Mouse (Mus musculus) neural tube, embryonic 15.5 days (tissue): ENCODE data around the gene Ccdc157. TPM values are rescaled to one million over a fixed set of nuclear protein-coding genes. Genes with fewer than 3 reads are reported as not detected.
"Not testable (repeated sequence)": the region's sequence is repeated elsewhere in the genome, so short reads cannot be mapped to it uniquely, and the experiment has no call there.

Experiments
- ATAC-seq: fragments of 200-750 bp; cut with Nextera tagmentation; 2 replicates; pipeline ENCODE4 v1.8.0; 2017; ENCODE audit warnings: mild to moderate bottlenecking, moderate TSS enrichment, moderate library complexity; ENCODE audit not compliant: low FRiP score
- H3K27ac ChIP-seq: fragments of 300-500 bp; sonication (generic); replicated peaks from 2 replicates; pipeline ENCODE4 v1.5.1; 2015; ENCODE audit warnings: mild to moderate bottlenecking, inconsistent platforms
- H3K27me3 ChIP-seq: fragments of 300-500 bp; sonication (generic); replicated peaks from 2 replicates; pipeline ENCODE4 v1.6.1; 2015; ENCODE audit warnings: inconsistent platforms
- H3K36me3 ChIP-seq: fragments of 300-500 bp; sonication (generic); 2 replicates; pipeline ENCODE4 v1.6.1; 2015; ENCODE audit warnings: inconsistent platforms
- H3K4me1 ChIP-seq: fragments of 300-500 bp; sonication (generic); 2 replicates; pipeline ENCODE4 v1.6.1; 2015; ENCODE audit warnings: inconsistent platforms
- H3K4me2 ChIP-seq: fragments of 300-500 bp; sonication (generic); 2 replicates; pipeline ENCODE4 v1.6.1; 2015; ENCODE audit warnings: inconsistent platforms, mild to moderate bottlenecking, moderate library complexity
- H3K4me3 ChIP-seq: fragments of 300-500 bp; sonication (generic); replicated peaks from 2 replicates; pipeline ENCODE4 v1.5.1; 2015; ENCODE audit warnings: mild to moderate bottlenecking, inconsistent platforms
- H3K9ac ChIP-seq: fragments of 300-500 bp; sonication (generic); replicated peaks from 2 replicates; pipeline ENCODE4 v1.6.1; 2015; ENCODE audit warnings: mild to moderate bottlenecking, inconsistent platforms
- H3K9me3 ChIP-seq: fragments of 300-500 bp; sonication (generic); replicated peaks from 2 replicates; pipeline ENCODE4 v1.6.1; 2016; ENCODE audit warnings: inconsistent platforms
- WGBS: fragments of 180-500 bp; shearing (Covaris S2); methylation state at CpG from one replicate; pipeline ENCODE4 v1.1.7; 2015; ENCODE audit warnings: mixed read lengths; 5-methylcytosine and 5-hydroxymethylcytosine counted together
- polyA plus RNA-seq: library from polyadenylated mRNA; unstranded; fragments of >200 nt; fragmentation: Nextera tagmentation; extraction: Ambion mirVana; gene quantifications from 2 replicates; pipeline ENCODE4 v1.2.1, GENCODE M21; 2015

Ccdc157 gene
- polyA plus RNA-seq, 1 experiment from 2014 or later: 10.0 TPM

- ATAC-seq: no peak
- Histone ChIP-seq H3K36me3 (peaks cover 20% of the 10 kb centered on the region), H3K9ac (no peak overlapping the region), H3K27me3 (no peaks in the 10 kb centered on the region), H3K4me3 (no peak overlapping the region), H3K4me1 (peaks cover 24% of the 10 kb centered on the region), H3K27ac (no peak overlapping the region), H3K9me3 (no peaks in the 10 kb centered on the region), H3K4me2 (no peak overlapping the region)
- WGBS: 86% methylated on average over 4 of the region's 4 CpGs
These were observed 46.6 kb downstream of the Ccdc157 start for GRCm38 (mm10) chr11:4113496-4113895.

- WGBS: 81% methylated on average over 6 of the region's 6 CpGs
- Histone ChIP-seq H3K27ac (no peak overlapping the region), H3K9ac (no peak overlapping the region), H3K9me3 (no peaks in the 10 kb centered on the region), H3K4me2 (no peak overlapping the region), H3K4me3 (no peak overlapping the region), H3K36me3 (peaks cover 20% of the 10 kb centered on the region), H3K27me3 (no peaks in the 10 kb centered on the region), H3K4me1 (peaks cover 19% of the 10 kb centered on the region)
- no peak for ATAC-seq
These were observed 47.2 kb downstream of the Ccdc157 start for GRCm38 (mm10) chr11:4112861-4113260.

- Histone ChIP-seq H3K27me3 (no peaks in the 10 kb centered on the region), H3K9me3 (no peaks in the 10 kb centered on the region), H3K4me3 (no peak overlapping the region), H3K36me3 (peaks cover 20% of the 10 kb centered on the region), H3K9ac (no peak overlapping the region), H3K27ac (no peak overlapping the region), H3K4me2 (no peak overlapping the region), H3K4me1 (peaks cover 11% of the 10 kb centered on the region; the same call in 1 of the 2 replicates)
- no peak for ATAC-seq
- WGBS: 88% methylated on average over 4 of the region's 4 CpGs
These were observed 48.1 kb downstream of the Ccdc157 start for GRCm38 (mm10) chr11:4112033-4112432.

- no peaks in the 10 kb centered on the region for H3K9me3 ChIP-seq
- H3K9ac ChIP-seq: no peak overlapping the region
- H3K27ac ChIP-seq: no peak overlapping the region
- H3K4me3 ChIP-seq: no peak overlapping the region
- WGBS: 88% methylated on average over 7 of the region's 7 CpGs
- no peak overlapping the region for H3K4me2 ChIP-seq
- H3K4me1 ChIP-seq: no peaks in the 10 kb centered on the region
- peaks cover 20% of the 10 kb centered on the region for H3K36me3 ChIP-seq
- H3K27me3 ChIP-seq: no peaks in the 10 kb centered on the region
- ATAC-seq: no peak
These were observed 51.4 kb downstream of the Ccdc157 start for GRCm38 (mm10) chr11:4108691-4109090.

GRCm38 (mm10) chr11:4107901-4108300 is 52.2 kb downstream of the Ccdc157 start:
- WGBS: 97% methylated on average over 6 of the region's 6 CpGs
- not testable (repeated sequence) for ATAC-seq, H3K9ac ChIP-seq, H3K4me2 ChIP-seq, H3K9me3 ChIP-seq, H3K4me1 ChIP-seq, H3K4me3 ChIP-seq, H3K27ac ChIP-seq, H3K27me3 ChIP-seq
- H3K36me3 ChIP-seq: peaks cover 26% of the 10 kb centered on the region

- H3K27me3 ChIP-seq: no peaks in the 10 kb centered on the region
- H3K27ac ChIP-seq: no peak overlapping the region
- peaks cover 19% of the 10 kb centered on the region for H3K36me3 ChIP-seq
- no peak overlapping the region for H3K9ac ChIP-seq
- no peaks in the 10 kb centered on the region for H3K9me3 ChIP-seq
- no peak overlapping the region for H3K4me3 ChIP-seq
- H3K4me2 ChIP-seq: no peak overlapping the region
- no peaks in the 10 kb centered on the region for H3K4me1 ChIP-seq
- 23% methylated on average over 6 of the region's 6 CpGs for WGBS
- ATAC-seq: no peak
These were observed 54.6 kb downstream of the Ccdc157 start for GRCm38 (mm10) chr11:4105444-4105843.

- Histone ChIP-seq H3K9ac (no peak overlapping the region), H3K9me3 (no peaks in the 10 kb centered on the region), H3K4me1 (no peaks in the 10 kb centered on the region), H3K27me3 (no peaks in the 10 kb centered on the region), H3K27ac (no peak overlapping the region), H3K4me3 (no peak overlapping the region), H3K4me2 (no peak overlapping the region), H3K36me3 (peaks cover 15% of the 10 kb centered on the region)
- 77% methylated on average over 5 of the region's 5 CpGs for WGBS
- ATAC-seq: no peak
These were observed 55.1 kb downstream of the Ccdc157 start for GRCm38 (mm10) chr11:4104989-4105388.

- 0 out of 2 replicates have a peak, but pooled peaks cover 7% of the 10 kb centered on the region for H3K36me3 ChIP-seq
- no peak overlapping the region for H3K4me3 ChIP-seq
- H3K4me1 ChIP-seq: no peaks in the 10 kb centered on the region
- H3K4me2 ChIP-seq: no peak overlapping the region
- H3K27ac ChIP-seq: no peak overlapping the region
- no peaks in the 10 kb centered on the region for H3K9me3 ChIP-seq
- 86% methylated on average over 14 of the region's 14 CpGs for WGBS
- H3K9ac ChIP-seq: no peak overlapping the region
- ATAC-seq: no peak
- H3K27me3 ChIP-seq: no peaks in the 10 kb centered on the region
These were observed 56.6 kb downstream of the Ccdc157 start for GRCm38 (mm10) chr11:4103522-4103921.

- Histone ChIP-seq H3K9me3 (no peaks in the 10 kb centered on the region), H3K27me3 (no peaks in the 10 kb centered on the region), H3K4me2 (no peak overlapping the region), H3K4me3 (no peak overlapping the region), H3K9ac (no peak overlapping the region), H3K27ac (no peak overlapping the region), H3K36me3 (0 out of 2 replicates have a peak, but pooled peaks cover 7% of the 10 kb centered on the region), H3K4me1 (peaks cover 10% of the 10 kb centered on the region)
- no peak for ATAC-seq
- WGBS: 87% methylated on average over 5 of the region's 5 CpGs
These were observed 58.2 kb downstream of the Ccdc157 start for GRCm38 (mm10) chr11:4101851-4102250.

GRCm38 (mm10) chr11:4099447-4099846 is 60.6 kb downstream of the Ccdc157 start:
- H3K4me2 ChIP-seq: no peak overlapping the region
- H3K4me3 ChIP-seq: no peak overlapping the region
- 82% methylated on average over 3 of the region's 3 CpGs for WGBS
- H3K27ac ChIP-seq: no peak overlapping the region
- H3K9me3 ChIP-seq: no peaks in the 10 kb centered on the region
- H3K27me3 ChIP-seq: no peaks in the 10 kb centered on the region
- peaks cover 28% of the 10 kb centered on the region for H3K4me1 ChIP-seq
- no peak for ATAC-seq
- 0 out of 2 replicates have a peak, but pooled peaks cover 7% of the 10 kb centered on the region for H3K36me3 ChIP-seq
- H3K9ac ChIP-seq: no peak overlapping the region

GRCm38 (mm10) chr11:4098816-4099215 is 61.3 kb downstream of the Ccdc157 start:
- Histone ChIP-seq H3K4me3 (no peak overlapping the region), H3K4me1 (peaks cover 35% of the 10 kb centered on the region), H3K27me3 (no peaks in the 10 kb centered on the region), H3K9me3 (no peaks in the 10 kb centered on the region), H3K4me2 (no peak overlapping the region), H3K9ac (no peak overlapping the region), H3K36me3 (0 out of 2 replicates have a peak, but pooled peaks cover 7% of the 10 kb centered on the region), H3K27ac (no peak overlapping the region)
- no peak for ATAC-seq
- 78% methylated on average over 7 of the region's 7 CpGs for WGBS

GRCm38 (mm10) chr11:4098120-4098519 is 62.0 kb downstream of the Ccdc157 start:
- 64% methylated on average over 8 of the region's 8 CpGs for WGBS
- no peak overlapping the region for H3K9ac ChIP-seq
- H3K9me3 ChIP-seq: no peaks in the 10 kb centered on the region
- 0 out of 2 replicates have a peak, but pooled peaks cover 2% of the 10 kb centered on the region for H3K36me3 ChIP-seq
- no peak overlapping the region for H3K4me2 ChIP-seq
- H3K4me1 ChIP-seq: peaks cover 38% of the 10 kb centered on the region
- no peak overlapping the region for H3K4me3 ChIP-seq
- ATAC-seq: no peak
- H3K27me3 ChIP-seq: no peaks in the 10 kb centered on the region
- no peak overlapping the region for H3K27ac ChIP-seq
